Mouse (Mus musculus): Measurements from ENCODE around the gene Tmigd3. TPM values are rescaled to one million over a fixed set of nuclear protein-coding genes. Genes with fewer than 3 reads are reported as not detected.
"Not testable (repeated sequence)": the region's sequence is repeated elsewhere in the genome, so short reads cannot be mapped to it uniquely, and the experiment has no call there.

Tmigd3 gene
- total and polyA plus RNA-seq, 3 experiments = 0.31 TPM; not detected in 2

DNA sequence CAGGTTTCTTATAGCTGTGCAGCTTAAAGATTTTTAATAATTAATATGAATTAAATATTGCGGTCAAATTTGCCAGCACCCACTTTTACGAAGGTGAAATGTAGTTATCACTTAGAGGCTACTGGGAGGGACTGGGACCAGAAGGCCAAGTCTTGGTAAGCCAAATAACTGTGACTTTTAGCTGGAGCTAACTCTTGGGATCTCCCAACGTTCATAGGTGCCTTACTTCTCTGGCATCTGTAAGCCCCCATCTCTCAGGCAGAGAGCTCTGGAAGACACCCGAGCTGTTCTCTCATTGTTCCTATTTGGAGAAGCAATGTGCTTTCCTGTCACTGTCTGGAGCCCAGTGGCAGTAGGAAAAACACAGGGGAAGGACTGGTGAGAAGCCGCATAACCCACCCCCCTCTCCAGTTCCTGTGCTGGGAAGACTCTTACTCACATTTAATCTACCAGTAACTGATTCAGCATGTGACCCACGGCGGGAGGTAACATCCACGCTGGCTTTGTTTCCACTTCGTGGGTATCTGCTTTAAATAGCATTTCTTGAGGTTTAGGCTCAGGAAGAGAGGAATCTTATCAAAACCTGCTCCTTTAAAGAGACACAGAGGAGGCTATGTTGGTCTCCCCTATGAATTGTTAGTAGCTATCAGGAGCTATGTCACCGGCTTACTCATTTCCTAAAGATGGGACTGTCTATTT lies 47.1 kb downstream of the Tmigd3 start:
- H3K4me1 ChIP-seq (ENCODE audit: control insufficient read depth, insufficient read depth, low read length) = peaks cover 4% of the 10 kb centered on the region
- intact Hi-C loops (cut with DNase I) = no loop called here
- H3K9ac ChIP-seq (ENCODE audit: low read depth, low read length) = no peak overlapping the region
- H3K79me2 ChIP-seq (replicated peaks; ENCODE audit: control insufficient read depth, insufficient read depth, low read length) = no peaks in the 10 kb centered on the region
- H3K27ac ChIP-seq = no peak overlapping the region
- H3K36me3 ChIP-seq (ENCODE audit: control insufficient read depth, insufficient read depth, low read length) = no peaks in the 10 kb centered on the region
- 34% methylated on average over 10 of the region's 10 CpGs for WGBS
- H3K4me3 ChIP-seq = no peak overlapping the region
- no peak for DNase-seq
- no peaks in the 10 kb centered on the region for H3K27me3 ChIP-seq (ENCODE audit: control insufficient read depth, insufficient read depth, low read length)
- TF ChIP-seq EP300 (IDR thresholded peaks at IDR 0.05; ENCODE audit: insufficient read depth, low read depth, low read length) (no peak), POLR2A (IDR thresholded peaks at IDR 0.05; ENCODE audit: insufficient read depth, low read depth, low read length) (no peak), CTCF (IDR thresholded peaks at IDR 0.05) (no peak)

DNA sequence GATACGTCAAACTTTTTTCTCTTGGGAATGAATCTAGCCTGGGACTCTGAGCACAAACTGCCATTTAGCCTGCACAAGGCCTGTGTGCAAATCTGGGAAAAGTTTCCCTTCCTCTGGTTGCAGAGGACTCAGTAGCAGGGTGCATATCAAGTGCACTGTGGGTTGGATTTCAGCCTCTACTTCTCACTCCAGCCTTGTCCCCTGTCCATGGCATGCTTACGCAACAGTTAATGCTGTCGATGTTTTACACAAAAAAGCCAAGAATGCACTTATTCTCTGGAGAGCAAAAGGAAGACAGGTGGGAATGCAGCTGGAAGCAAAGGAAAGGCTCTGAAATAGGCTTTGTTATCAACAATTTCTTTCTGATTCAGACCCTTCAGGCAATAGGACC lies 47.6 kb downstream of the Tmigd3 start:
- Histone ChIP-seq H3K79me2 (replicated peaks; ENCODE audit: control insufficient read depth, insufficient read depth, low read length) (no peaks in the 10 kb centered on the region), H3K4me3 (no peak overlapping the region), H3K9ac (ENCODE audit: low read depth, low read length) (no peak overlapping the region), H3K27me3 (ENCODE audit: control insufficient read depth, insufficient read depth, low read length) (no peaks in the 10 kb centered on the region), H3K36me3 (ENCODE audit: control insufficient read depth, insufficient read depth, low read length) (no peaks in the 10 kb centered on the region), H3K27ac (no peak overlapping the region), H3K4me1 (ENCODE audit: control insufficient read depth, insufficient read depth, low read length) (peaks cover 4% of the 10 kb centered on the region)
- intact Hi-C loops (cut with DNase I) = no loop called here
- no peak for DNase-seq
- WGBS = 41% methylated on average over 3 of the region's 3 CpGs
- TF ChIP-seq POLR2A (IDR thresholded peaks at IDR 0.05; ENCODE audit: insufficient read depth, low read depth, low read length) = no peak
- no peak for TF ChIP-seq CTCF (IDR thresholded peaks at IDR 0.05)
- no peak for TF ChIP-seq EP300 (IDR thresholded peaks at IDR 0.05; ENCODE audit: insufficient read depth, low read depth, low read length)

DNA sequence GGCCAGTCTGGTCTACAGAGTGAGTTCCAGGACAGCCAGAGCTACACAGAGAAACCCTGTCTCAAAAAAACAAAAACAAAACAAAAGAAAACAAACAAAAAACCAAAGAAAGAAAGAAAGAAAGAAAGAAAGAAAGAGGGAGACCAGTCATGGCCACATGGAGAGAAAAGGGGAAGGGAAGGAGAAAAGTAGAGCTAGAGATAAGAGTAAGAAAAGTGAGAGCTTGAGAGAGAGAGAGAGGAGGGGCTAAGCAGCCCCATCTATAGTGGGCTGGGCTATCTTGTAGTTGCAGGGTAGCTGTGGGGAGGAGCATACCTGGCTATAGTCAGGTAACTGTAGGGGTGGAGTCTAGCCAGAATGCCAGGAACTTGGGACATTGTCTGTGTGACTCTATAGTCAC lies 50.0 kb downstream of the Tmigd3 start:
- H3K79me2 ChIP-seq (replicated peaks; ENCODE audit: control insufficient read depth, insufficient read depth, low read length); H3K36me3 ChIP-seq (ENCODE audit: control insufficient read depth, insufficient read depth, low read length); DNase-seq; H3K4me1 ChIP-seq (ENCODE audit: control insufficient read depth, insufficient read depth, low read length); H3K27ac ChIP-seq; intact Hi-C loops (cut with DNase I); H3K27me3 ChIP-seq (ENCODE audit: control insufficient read depth, insufficient read depth, low read length); H3K9ac ChIP-seq (ENCODE audit: low read depth, low read length); H3K4me3 ChIP-seq: not testable (repeated sequence)

DNA sequence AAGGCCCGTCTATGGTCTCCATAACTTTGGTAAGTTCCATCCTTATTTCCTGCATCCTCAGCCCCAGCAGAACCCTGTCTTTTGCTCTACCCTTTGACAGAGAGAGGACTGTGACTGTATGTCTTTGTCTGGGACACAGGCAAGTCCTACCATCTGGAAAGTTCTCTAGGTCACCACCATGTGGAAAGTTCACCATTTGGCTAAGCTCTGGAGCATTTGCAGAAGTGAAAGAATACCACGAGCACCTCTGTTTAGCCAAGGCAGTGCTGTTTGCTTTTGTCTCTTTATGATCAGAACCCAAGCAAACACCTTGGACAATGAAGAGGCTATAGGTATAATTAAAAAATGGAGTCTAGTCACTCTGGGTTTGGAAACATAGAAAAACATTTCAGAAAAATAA lies 51.3 kb downstream of the Tmigd3 start:
- no peaks in the 10 kb centered on the region for H3K27me3 ChIP-seq (ENCODE audit: control insufficient read depth, insufficient read depth, low read length)
- H3K4me3 ChIP-seq = no peak overlapping the region
- H3K4me1 ChIP-seq (ENCODE audit: control insufficient read depth, insufficient read depth, low read length) = no peaks in the 10 kb centered on the region
- no peaks in the 10 kb centered on the region for H3K79me2 ChIP-seq (replicated peaks; ENCODE audit: control insufficient read depth, insufficient read depth, low read length)
- 59% methylated on average over 2 of the region's 2 CpGs for WGBS
- H3K36me3 ChIP-seq (ENCODE audit: control insufficient read depth, insufficient read depth, low read length) = no peaks in the 10 kb centered on the region
- no peak overlapping the region for H3K27ac ChIP-seq
- intact Hi-C loops (cut with DNase I) = no loop called here
- no peak for DNase-seq
- TF ChIP-seq POLR2A (IDR thresholded peaks at IDR 0.05; ENCODE audit: insufficient read depth, low read depth, low read length) (no peak), EP300 (IDR thresholded peaks at IDR 0.05; ENCODE audit: insufficient read depth, low read depth, low read length) (no peak), CTCF (IDR thresholded peaks at IDR 0.05) (no peak)
- H3K9ac ChIP-seq (ENCODE audit: low read depth, low read length) = no peak overlapping the region

- intact Hi-C loops (cut with DNase I) = no loop called here
- DNase-seq = no peak
- no peaks in the 10 kb centered on the region for H3K4me1 ChIP-seq (ENCODE audit: control insufficient read depth, insufficient read depth, low read length)
- no peaks in the 10 kb centered on the region for H3K79me2 ChIP-seq (replicated peaks; ENCODE audit: control insufficient read depth, insufficient read depth, low read length)
- WGBS = 85% methylated on average over 9 of the region's 9 CpGs
- no peak overlapping the region for H3K27ac ChIP-seq
- H3K4me3 ChIP-seq = no peak overlapping the region
- no peak for TF ChIP-seq CTCF (IDR thresholded peaks at IDR 0.05)
- TF ChIP-seq POLR2A (IDR thresholded peaks at IDR 0.05; ENCODE audit: insufficient read depth, low read depth, low read length) = no peak
- TF ChIP-seq EP300 (IDR thresholded peaks at IDR 0.05; ENCODE audit: insufficient read depth, low read depth, low read length) = no peak
- no peaks in the 10 kb centered on the region for H3K36me3 ChIP-seq (ENCODE audit: control insufficient read depth, insufficient read depth, low read length)
- H3K9ac ChIP-seq (ENCODE audit: low read depth, low read length) = no peak overlapping the region
- no peaks in the 10 kb centered on the region for H3K27me3 ChIP-seq (ENCODE audit: control insufficient read depth, insufficient read depth, low read length)
Observed at GRCm38 (mm10) chr3:105924616-105925015, 53.9 kb downstream of the Tmigd3 start.

DNA sequence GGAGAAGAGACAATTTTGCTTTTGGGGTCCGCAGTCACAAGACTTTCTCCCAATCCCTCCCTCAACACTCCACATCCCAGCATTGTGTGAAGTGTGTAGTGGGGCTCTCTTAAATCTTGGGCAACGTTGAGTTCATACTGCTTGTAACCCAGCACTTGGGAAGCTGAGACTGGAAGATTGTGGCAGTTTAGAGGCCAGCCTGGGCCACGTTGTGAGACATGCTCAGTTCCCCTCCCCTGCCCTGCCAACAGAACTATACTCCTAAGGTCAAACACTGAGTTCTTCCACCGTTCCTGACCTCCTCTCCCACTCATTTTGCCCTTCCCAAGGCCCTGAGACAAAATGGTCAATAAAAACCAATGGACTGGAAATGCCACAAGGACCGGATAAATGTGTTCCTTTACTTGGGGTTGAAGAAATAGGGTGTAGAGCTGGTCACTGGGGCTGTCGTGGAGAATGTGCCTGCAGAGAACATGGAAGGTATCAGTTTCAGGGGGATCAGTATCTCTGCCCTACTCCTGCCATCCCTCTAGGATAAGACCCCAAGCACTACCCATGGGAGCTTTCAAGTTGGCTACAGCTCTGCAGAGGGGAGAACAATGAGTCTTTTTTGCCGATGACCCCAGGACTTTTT lies 57.0 kb downstream of the Tmigd3 start:
- DNase-seq = no peak
- 83% methylated on average over 7 of the region's 7 CpGs for WGBS
- Histone ChIP-seq H3K4me3 (no peak overlapping the region), H3K27me3 (ENCODE audit: control insufficient read depth, insufficient read depth, low read length) (no peaks in the 10 kb centered on the region), H3K4me1 (ENCODE audit: control insufficient read depth, insufficient read depth, low read length) (no peaks in the 10 kb centered on the region), H3K27ac (no peak overlapping the region), H3K9ac (ENCODE audit: low read depth, low read length) (no peak overlapping the region), H3K36me3 (ENCODE audit: control insufficient read depth, insufficient read depth, low read length) (no peaks in the 10 kb centered on the region), H3K79me2 (replicated peaks; ENCODE audit: control insufficient read depth, insufficient read depth, low read length) (no peaks in the 10 kb centered on the region)
- intact Hi-C loops (cut with DNase I) = no loop called here
- TF ChIP-seq EP300 (IDR thresholded peaks at IDR 0.05; ENCODE audit: insufficient read depth, low read depth, low read length) = no peak
- no peak for TF ChIP-seq CTCF (IDR thresholded peaks at IDR 0.05)
- TF ChIP-seq POLR2A (IDR thresholded peaks at IDR 0.05; ENCODE audit: insufficient read depth, low read depth, low read length) = no peak

Measured in heart, adult 2 months (tissue).